Mouse (Mus musculus) gastrocnemius, postnatal 10 days (tissue): ENCODE measurements at regions not wholly inside any gene's neighbourhood (a gene's known extent, or its start where the extent isn't known, plus 50 kb on each side); places are given as distances from the start of the nearest gene placed in this dataset.

Experiments used
- DNase-seq: peaks from one replicate; pipeline ENCODE4 v3.0.0; 2021; ENCODE audit warnings: mixed read lengths
- microRNA-seq, 2 experiments: library from miRNA; unstranded; fragments of <30 nt; microRNA quantifications; one replicate each; pipeline ENCODE4 v1.2.0; 2021

DNA sequence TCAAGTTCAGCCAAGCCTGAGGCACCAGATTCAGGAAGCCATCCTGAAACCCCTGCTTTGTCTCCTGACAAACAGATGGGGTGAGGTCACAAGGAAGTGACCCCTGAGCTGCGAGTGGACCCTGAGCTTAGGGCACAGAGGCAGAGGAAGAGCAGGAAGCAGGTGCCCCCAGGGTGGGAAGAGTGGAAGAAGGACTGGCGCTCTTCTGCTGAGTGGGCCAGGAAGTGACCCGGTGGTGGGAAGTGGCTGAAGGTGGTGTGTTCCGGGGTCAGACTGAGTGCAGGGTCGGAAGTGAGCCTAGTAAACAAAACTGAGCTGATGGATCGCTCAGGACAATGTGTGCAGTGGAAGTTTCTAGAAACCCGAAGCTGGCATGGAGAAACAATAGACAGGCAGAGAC is 57.2 kb upstream of the Unc5b start:
- no peak for DNase-seq

DNA sequence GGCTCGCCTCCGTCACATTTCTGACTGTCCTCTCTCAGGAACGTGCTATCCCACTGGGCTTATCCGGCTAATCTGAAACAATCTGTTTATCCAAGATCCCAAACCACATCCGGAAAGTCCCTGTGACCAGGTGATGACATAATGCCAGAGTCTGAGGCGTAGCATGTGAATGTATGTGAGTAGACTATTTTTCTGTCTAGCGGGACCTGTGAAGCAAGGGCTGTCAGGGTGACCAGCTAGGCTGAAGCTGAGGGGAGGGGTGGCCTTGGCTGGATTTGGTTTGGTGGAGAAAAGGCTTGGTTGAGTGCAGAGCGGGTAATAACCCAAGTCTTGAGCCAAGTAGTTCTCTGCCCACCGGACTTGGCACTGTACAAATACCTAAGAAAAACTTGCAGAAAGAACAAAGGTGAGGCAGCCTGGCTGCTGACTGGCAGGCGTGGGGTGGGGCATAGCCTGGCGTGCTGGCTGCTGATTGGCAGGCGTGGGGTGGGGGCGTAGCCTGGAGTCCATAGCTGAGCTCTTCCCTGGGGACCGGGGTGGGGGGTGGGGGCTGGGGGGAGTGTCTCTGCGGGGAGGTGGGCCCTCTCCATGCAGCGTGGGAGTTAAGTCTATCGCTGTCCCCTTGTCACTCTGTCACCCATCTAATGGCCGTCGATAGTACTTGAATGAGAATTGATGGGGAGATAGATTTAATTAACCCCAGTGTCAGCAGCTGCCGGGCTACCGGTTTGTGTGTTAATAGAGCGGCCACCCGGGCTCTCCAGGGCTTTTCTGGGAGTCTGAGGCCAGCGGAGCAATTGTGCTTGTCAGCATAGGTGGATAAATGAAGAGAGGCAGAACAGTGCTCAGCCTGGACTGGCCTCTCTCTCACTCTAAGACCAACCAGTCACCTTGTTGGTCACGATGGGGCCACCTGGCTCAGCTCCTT is 54.2 kb upstream of the Unc5b start:
- no peak for DNase-seq

DNA sequence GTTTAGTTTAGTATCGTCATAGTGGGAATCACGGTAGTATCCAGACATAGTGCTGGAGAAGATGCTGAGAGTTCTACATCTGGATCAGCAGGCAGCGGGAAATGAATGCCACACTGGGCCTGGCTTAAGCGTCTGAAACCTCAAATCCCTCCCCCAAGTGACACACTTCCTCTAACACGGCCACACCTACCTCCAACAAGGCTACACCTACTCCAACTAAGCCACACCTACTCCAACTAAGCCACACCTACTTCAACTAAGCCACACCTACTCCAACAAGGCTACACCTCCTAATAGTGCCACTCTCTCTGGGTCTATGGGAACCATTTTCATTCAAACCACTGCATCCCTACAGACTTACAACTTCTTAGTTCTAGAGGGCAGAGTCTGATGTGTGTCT is 53.4 kb upstream of the Unc5b start:
- no peak for DNase-seq

Small RNA genes lying in the stretch of these regions (microRNA-seq; reads per million reads assigned to microRNA genes)
- gene Mir466j: 0 reads per million in 2 experiments
- gene Mir6408: 0 reads per million in 2 experiments
